Mouse (Mus musculus) heart, postnatal 0 days (tissue): ENCODE measurements at regions not wholly inside any gene's neighbourhood (a gene's known extent, or its start where the extent isn't known, plus 50 kb on each side); places are given as distances from the start of the nearest gene placed in this dataset.

ENCODE experiments used
- CTCF ChIP-seq: IDR thresholded peaks from 2 replicates; pipeline ENCODE4 v1.5.1; 2016; ENCODE audit warnings: antibody characterized with exemption, control low read depth, low read depth
- EP300 ChIP-seq: IDR thresholded peaks from 2 replicates; pipeline ENCODE4 v1.6.1; 2016; ENCODE audit warnings: antibody characterized with exemption, low read depth

- TF ChIP-seq CTCF (no peak), EP300 (no peak)
These were observed 1125.7 kb downstream of the Ankrd7 start for GRCm38 (mm10) chr6:19991829-19992228.
